Mouse (Mus musculus) stomach, embryonic 16.5 days (tissue): ENCODE results near the gene Sbf2. TPM values are rescaled to one million over a fixed set of nuclear protein-coding genes. Genes with fewer than 3 reads are reported as not detected.

Experiments
- ATAC-seq: fragments of 200-750 bp; cut with Nextera tagmentation; 2 replicates; pipeline ENCODE4 v1.8.0; 2017; ENCODE audit warnings: moderate number of reproducible peaks, moderate TSS enrichment; ENCODE audit not compliant: insufficient read depth, low FRiP score
- H3K27ac ChIP-seq: fragments of 300-500 bp; sonication (generic); 2 replicates; pipeline ENCODE4 v1.5.1; 2014; ENCODE audit warnings: low read length
- H3K27me3 ChIP-seq: fragments of 300-500 bp; sonication (generic); 2 replicates; pipeline ENCODE4 v1.6.1; 2014; ENCODE audit warnings: low read length, control low read depth, mixed read lengths; ENCODE audit not compliant: control insufficient read depth, insufficient read depth
- H3K36me3 ChIP-seq: fragments of 300-500 bp; sonication (generic); 2 replicates; pipeline ENCODE4 v1.6.1; 2014; ENCODE audit warnings: low read length; ENCODE audit not compliant: control insufficient read depth, insufficient read depth
- H3K4me1 ChIP-seq: fragments of 300-500 bp; sonication (generic); 2 replicates; pipeline ENCODE4 v1.6.1; 2014; ENCODE audit warnings: low read length, control low read depth, mixed read lengths; ENCODE audit not compliant: control insufficient read depth, insufficient read depth
- H3K4me2 ChIP-seq: fragments of 300-500 bp; sonication (generic); 2 replicates; pipeline ENCODE4 v1.6.1; 2014; ENCODE audit warnings: low read depth, low read length, mixed read lengths
- H3K4me3 ChIP-seq: fragments of 300-500 bp; sonication (generic); replicated peaks from 2 replicates; pipeline ENCODE4 v1.5.1; 2014; ENCODE audit warnings: mild to moderate bottlenecking, low read length
- H3K9ac ChIP-seq: fragments of 300-500 bp; sonication (generic); 2 replicates; pipeline ENCODE4 v1.6.1; 2014; ENCODE audit warnings: low read length
- H3K9me3 ChIP-seq: fragments of 300-500 bp; sonication (generic); replicated peaks from 2 replicates; pipeline ENCODE4 v1.6.1; 2016; ENCODE audit warnings: low read length, control low read depth; ENCODE audit not compliant: control insufficient read depth
- WGBS: fragments of 180-500 bp; shearing (Covaris S2); extraction: QIAGEN DNeasy Blood & Tissue Kit; methylation state at CpG from one replicate; pipeline ENCODE4 v1.1.7; 2014; 5-methylcytosine and 5-hydroxymethylcytosine counted together
- polyA plus RNA-seq: library from polyadenylated mRNA; unstranded; fragments of >200 nt; fragmentation: Nextera tagmentation; extraction: Ambion mirVana; gene quantifications from 2 replicates; pipeline ENCODE4 v1.2.1, GENCODE M21; 2015

The Sbf2 gene
- polyA plus RNA-seq, 1 experiment from 2014 or later = 31.6 TPM

DNA sequence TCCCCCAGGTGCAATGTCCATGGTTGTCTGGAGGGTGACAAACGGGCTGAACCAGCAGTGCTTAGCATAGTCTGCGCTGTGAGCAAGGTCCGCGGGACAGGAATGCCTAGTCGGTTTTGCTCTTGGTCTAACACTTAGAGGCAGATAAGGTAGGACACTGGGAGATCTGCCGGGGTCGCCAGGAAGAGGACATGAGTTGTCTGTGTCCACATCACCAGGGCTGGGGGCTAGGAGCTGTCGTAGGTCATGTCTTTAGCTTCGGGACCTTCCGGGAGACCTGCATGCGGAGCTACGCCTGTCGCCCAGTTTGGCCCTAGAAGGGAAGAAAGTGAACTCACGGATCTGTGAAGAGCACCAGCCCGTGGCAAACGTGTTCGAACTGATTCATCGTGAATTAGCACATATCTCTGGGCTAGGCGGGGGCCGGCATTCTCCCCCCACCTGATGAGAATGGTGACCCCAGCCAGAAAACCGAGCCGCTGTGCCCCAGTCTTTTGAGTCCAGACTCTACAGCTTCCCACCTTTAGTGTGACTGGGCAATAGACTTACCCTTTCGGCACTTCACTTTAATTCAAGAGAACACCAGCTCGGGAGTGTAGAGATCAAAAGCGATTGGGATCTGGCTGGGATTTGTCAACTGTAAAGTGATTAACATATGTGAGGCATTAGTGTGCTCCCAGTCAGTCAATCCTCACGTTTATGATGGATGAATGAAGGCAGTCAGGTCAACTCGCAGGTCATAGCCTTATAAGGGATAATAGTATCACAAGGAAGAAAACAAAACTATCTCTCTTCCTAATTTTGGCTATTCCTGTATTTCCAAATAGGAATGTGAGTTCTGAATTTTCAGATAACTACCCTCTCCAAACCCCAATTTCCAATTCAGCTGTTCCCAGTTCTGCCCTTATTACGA, 11.7 kb upstream of the Sbf2 start:
- H3K4me3 ChIP-seq = peak overlapping the region; percentile 54
- peaks cover 13% of the 10 kb centered on the region for H3K4me1 ChIP-seq
- H3K36me3 ChIP-seq = no peaks in the 10 kb centered on the region
- peaks cover 13% of the 10 kb centered on the region; the same call in 1 of the 2 replicates for H3K27me3 ChIP-seq
- 14% methylated on average over 28 of the region's 28 CpGs for WGBS
- H3K9ac ChIP-seq = peak overlapping the region; percentile 13; the same call in 1 of the 2 replicates
- ATAC-seq = no peak
- H3K4me2 ChIP-seq = peak overlapping the region; percentile 86
- H3K9me3 ChIP-seq = no peaks in the 10 kb centered on the region
- H3K27ac ChIP-seq = no peak overlapping the region

DNA sequence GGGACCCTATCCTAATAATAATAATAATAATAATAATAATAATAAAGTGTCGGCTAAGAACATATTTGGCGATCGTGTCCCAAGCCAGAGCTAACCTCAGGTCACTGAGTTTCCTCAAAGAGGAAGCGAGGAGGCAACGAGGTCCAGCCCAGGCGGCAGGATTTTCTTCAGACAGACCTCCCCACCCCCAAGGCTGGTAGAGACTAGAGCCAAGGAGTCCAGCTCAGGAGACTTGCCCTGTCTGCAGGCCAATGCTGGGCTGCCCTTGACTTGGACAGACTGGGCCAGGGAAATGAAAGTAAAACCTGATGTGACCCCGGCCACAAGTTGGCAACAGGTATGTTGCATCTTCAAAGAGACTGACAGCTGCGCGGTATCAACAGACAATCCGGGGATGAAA, 10.8 kb upstream of the Sbf2 start:
- 68% methylated on average over 10 of the region's 10 CpGs for WGBS
- no peak overlapping the region for H3K4me3 ChIP-seq

DNA sequence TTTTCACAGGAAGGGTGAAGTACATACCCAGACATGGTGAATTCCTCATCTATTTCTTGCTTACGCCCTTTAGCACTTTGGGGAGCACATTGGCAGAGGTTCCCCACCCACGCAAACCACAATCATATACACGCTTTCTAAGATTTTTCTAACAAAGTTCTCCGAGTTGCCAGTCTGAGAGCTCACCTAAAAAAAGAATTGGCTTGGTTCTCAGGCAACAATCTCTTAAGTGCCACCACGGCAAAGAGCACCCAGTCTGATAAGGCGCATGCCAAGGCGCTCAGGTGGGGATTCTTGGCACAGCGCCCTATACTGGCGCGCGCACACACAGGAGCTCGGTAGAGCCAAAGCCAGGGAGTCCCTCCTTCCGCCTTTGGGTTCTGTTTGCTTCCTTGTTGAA, 10.2 kb upstream of the Sbf2 start:
- H3K4me1 ChIP-seq = peaks cover 11% of the 10 kb centered on the region
- H3K9me3 ChIP-seq = no peaks in the 10 kb centered on the region
- 79% methylated on average over 13 of the region's 13 CpGs for WGBS
- H3K27me3 ChIP-seq = peaks cover 13% of the 10 kb centered on the region; the same call in 1 of the 2 replicates
- no peak overlapping the region for H3K4me3 ChIP-seq
- no peak overlapping the region for H3K9ac ChIP-seq
- ATAC-seq = no peak
- no peak overlapping the region for H3K27ac ChIP-seq
- no peaks in the 10 kb centered on the region for H3K36me3 ChIP-seq
- no peak overlapping the region for H3K4me2 ChIP-seq

More for the DNA sequence above, 10.8 kb upstream of the Sbf2 start:
- no peak overlapping the region for H3K9ac ChIP-seq
- 0 out of 2 replicates have a peak overlapping the region, but pooled peaks have one; percentile 35 for H3K4me2 ChIP-seq
- no peaks in the 10 kb centered on the region for H3K9me3 ChIP-seq
- H3K36me3 ChIP-seq = no peaks in the 10 kb centered on the region
- ATAC-seq = no peak
- peaks cover 13% of the 10 kb centered on the region; the same call in 1 of the 2 replicates for H3K27me3 ChIP-seq
- peaks cover 13% of the 10 kb centered on the region for H3K4me1 ChIP-seq
- no peak overlapping the region for H3K27ac ChIP-seq

DNA sequence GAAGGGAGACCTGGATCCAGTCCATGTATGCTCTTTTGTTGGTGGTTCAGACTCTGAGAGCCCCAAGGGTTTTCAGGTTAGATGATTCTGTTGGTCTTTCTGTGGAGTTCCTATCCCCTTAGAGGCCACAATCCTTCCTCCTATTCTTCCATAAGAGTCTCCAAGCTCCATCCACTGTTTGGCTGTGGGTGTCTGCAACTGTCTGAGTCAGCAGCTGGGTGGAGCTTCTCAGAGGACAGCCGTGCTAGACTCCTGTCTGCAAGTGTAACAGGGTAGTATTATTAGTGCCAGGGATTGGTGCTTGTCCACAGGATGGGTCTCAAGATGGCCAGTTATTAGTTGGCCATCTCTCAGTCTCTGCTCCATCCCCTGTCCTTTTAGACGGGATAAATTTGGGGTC, 9.3 kb upstream of the Sbf2 start:
- Histone ChIP-seq H3K9me3 (no peaks in the 10 kb centered on the region), H3K36me3 (no peaks in the 10 kb centered on the region), H3K4me1 (peaks cover 9% of the 10 kb centered on the region), H3K27me3 (peaks cover 13% of the 10 kb centered on the region; the same call in 1 of the 2 replicates), H3K4me3 (no peak overlapping the region), H3K27ac (no peak overlapping the region), H3K4me2 (no peak overlapping the region), H3K9ac (no peak overlapping the region)
- WGBS = 61% methylated on average over 2 of the region's 2 CpGs
- ATAC-seq = no peak

DNA sequence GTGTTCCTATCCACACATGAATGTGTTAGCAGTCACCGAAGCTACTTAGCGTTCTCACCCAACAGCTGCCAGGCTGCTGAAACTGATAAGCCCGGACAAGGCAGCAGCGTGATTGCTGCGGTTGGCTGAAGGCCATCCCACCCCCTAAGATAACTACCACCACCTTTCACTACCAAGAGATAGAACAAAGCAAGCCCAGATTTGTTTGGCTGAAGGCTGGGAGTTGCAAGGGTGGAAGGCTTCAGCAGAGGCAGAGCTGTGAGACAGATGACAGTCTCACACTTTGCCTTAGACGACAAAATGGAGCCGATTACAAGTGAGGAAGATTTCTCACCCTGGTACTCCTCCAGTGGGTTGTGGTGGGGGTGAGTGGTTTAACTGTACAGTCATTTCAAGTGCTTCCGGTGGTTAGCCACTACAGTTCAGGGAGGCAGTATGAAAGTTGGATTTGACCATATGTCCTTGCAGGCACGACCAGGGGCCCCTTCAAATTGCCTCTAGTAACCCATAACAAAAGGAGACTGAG, 4.4 kb upstream of the Sbf2 start:
- no peak for ATAC-seq
- Histone ChIP-seq H3K27ac (no peak overlapping the region), H3K27me3 (no peaks in the 10 kb centered on the region), H3K9me3 (no peaks in the 10 kb centered on the region), H3K9ac (no peak overlapping the region), H3K4me1 (peaks cover 11% of the 10 kb centered on the region), H3K4me2 (no peak overlapping the region), H3K4me3 (no peak overlapping the region), H3K36me3 (no peaks in the 10 kb centered on the region)
- 21% methylated on average over 9 of the region's 9 CpGs for WGBS

DNA sequence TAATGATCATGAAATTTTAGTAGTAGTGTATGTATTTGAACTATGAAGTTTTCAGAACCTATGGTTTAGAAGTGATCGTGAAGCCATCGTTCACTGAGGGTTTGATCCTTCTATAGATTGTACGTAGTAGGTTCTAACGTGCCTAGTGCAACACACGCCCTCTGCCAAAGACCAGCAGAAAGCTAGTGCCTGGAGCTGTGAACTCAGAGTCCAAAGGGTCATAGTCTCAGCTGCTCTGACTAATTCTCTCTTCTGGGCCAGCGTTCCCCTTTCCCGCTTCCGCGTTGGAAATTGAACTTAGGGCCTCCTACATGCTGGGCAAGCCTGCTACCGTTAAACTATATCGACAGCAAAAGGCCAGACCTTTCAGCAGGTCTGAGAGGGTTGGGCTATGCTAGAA, 1.1 kb upstream of the Sbf2 start:
- no peaks in the 10 kb centered on the region for H3K36me3 ChIP-seq
- peaks cover 21% of the 10 kb centered on the region for H3K4me1 ChIP-seq
- WGBS = 15% methylated on average over 11 of the region's 11 CpGs
- H3K4me2 ChIP-seq = peak overlapping the region; percentile 81
- H3K27ac ChIP-seq = peak overlapping the region; percentile 99
- no peak overlapping the region for H3K9ac ChIP-seq
- ATAC-seq = no peak
- peak overlapping the region; percentile 91; the same call in 1 of the 2 replicates for H3K4me3 ChIP-seq
- no peaks in the 10 kb centered on the region for H3K27me3 ChIP-seq
- no peaks in the 10 kb centered on the region for H3K9me3 ChIP-seq

DNA sequence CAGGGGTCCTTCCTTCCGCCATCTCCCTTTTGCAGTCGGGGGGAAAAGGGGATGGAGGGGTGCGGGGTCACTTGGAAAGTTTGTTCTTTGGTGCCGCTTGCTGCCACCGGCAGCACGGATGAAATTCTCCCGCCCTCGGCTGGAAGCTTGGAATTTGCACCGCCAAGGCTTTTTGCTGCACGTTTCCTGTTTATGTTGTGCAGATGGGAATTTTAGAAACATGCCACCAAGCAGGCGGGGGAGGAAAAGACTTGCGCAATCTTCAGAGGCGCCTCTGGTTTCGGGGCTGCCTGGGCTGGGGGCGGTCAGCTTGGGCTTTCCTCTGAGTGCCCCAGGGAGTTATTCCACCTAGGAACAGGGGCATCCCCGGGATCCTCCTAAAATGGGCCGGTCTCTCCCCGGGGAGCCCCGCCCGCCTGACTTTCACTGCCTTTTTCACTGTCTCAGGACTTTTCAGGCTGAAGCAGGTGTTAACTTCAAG, 469 bp upstream of the Sbf2 start:
- no peaks in the 10 kb centered on the region for H3K9me3 ChIP-seq
- H3K4me1 ChIP-seq = peaks cover 21% of the 10 kb centered on the region
- peak overlapping the region; percentile 91 for H3K4me3 ChIP-seq
- H3K9ac ChIP-seq = peak overlapping the region; percentile 96
- no peaks in the 10 kb centered on the region for H3K36me3 ChIP-seq
- ATAC-seq = peak; percentile 30; the same call in 1 of the 2 replicates
- H3K4me2 ChIP-seq = peak overlapping the region; percentile 81
- H3K27me3 ChIP-seq = no peaks in the 10 kb centered on the region
- H3K27ac ChIP-seq = peak overlapping the region; percentile 99
- WGBS = under 1% methylated on average over 20 of the region's 20 CpGs

DNA sequence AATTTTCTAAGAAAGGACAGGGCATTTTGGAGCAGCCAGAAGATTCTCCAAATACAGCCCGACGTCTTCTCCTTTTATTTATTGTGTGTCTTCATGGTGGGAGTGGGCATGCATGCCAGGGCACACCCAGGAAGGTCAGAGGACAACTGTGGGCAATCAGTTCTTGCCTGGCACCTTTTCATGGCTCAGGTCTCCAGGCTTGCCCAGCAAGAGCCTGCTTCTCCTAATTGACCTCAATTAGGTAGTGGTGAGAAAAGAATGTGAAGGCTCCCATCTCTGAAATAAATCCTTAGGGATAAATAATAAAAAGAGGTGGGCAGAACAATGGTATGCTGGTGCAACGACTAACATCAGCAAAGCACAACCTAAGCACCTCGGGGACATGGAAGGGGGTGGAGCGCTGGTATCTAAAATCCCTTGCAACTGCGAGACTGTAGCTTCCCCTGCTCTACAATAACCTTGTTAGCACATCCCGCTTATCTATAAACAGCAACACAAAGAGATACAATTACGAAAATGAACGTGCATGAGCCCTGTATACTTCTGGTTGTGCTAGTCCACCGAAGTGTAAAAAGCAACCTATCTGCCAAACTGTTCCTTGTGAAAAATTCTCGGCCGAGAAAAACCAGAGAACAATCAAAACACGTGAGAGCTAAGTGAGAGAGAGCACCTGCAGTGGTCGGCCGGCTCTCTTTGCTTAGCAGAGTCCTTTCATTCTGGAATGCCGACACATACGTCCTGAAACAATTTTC, 1.2 kb downstream of the Sbf2 start:
- Histone ChIP-seq H3K4me2 (peak overlapping the region; percentile 81), H3K4me3 (peak overlapping the region; percentile 91), H3K4me1 (peaks cover 17% of the 10 kb centered on the region), H3K9ac (peak overlapping the region; percentile 96), H3K36me3 (no peaks in the 10 kb centered on the region), H3K27me3 (no peaks in the 10 kb centered on the region), H3K27ac (peak overlapping the region; percentile 99), H3K9me3 (no peaks in the 10 kb centered on the region)
- no peak for ATAC-seq
- 3% methylated on average over 17 of the region's 17 CpGs for WGBS
